9 mouse cellular contexts compared by ENCODE assay signal in genomic region chr10:19850544-19850997, GRCm38 (mm10). TPM values are rescaled to one million over a fixed set of nuclear protein-coding genes. Genes with fewer than 3 reads are reported as not detected.
DNase-seq lines count a peak whose midpoint lies in the region; ATAC-seq and TF ChIP-seq lines count a peak whose summit lies in the region.
"Had no signal": no experiment of that assay in that cellular context is flagged by ENCODE, and none has a peak within 500 bp of the region (broad histone marks: within the 10 kb centered on the region; RNA-seq: fewer than 3 reads in every experiment).

No protein-coding gene starts in this region.

- WGBS in spleen, adult 2 months: 1% methylated on average over 36 of the region's 36 CpGs
- under 1% methylated on average over 36 of the region's 36 CpGs for WGBS in heart, embryonic 12.5 days
- under 1% methylated on average over 36 of the region's 36 CpGs for WGBS in limb, embryonic 11.5 days
- under 1% methylated on average over 36 of the region's 36 CpGs for WGBS in midbrain, embryonic 15.5 days

- peak overlapping the region; percentile 65 for H3K9ac ChIP-seq in heart, embryonic 12.5 days
- peak overlapping the region; percentile 60 for H3K9ac ChIP-seq in limb, embryonic 11.5 days (ENCODE audit: low read length)
- H3K9ac ChIP-seq in midbrain, embryonic 15.5 days: peak overlapping the region; percentile 29

- no peak overlapping the region for H3K27ac ChIP-seq in spleen, adult 2 months (ENCODE audit: insufficient read depth, low read length)
- no peak overlapping the region for H3K27ac ChIP-seq in heart, embryonic 12.5 days (ENCODE audit: poor library complexity, severe bottlenecking)
- H3K27ac ChIP-seq in limb, embryonic 11.5 days (replicated peaks; ENCODE audit: low read depth, low read length): no peak overlapping the region
- no peak overlapping the region for H3K27ac ChIP-seq in midbrain, embryonic 15.5 days

- DNase-seq in adrenal gland, adult (ENCODE audit: inconsistent age in 2 of 2, low spot score in 1 of 2): peak; percentile 23 to 54
- DNase-seq in adrenal gland, postnatal 4 days (ENCODE audit: low spot score in 2 of 2): no peak
- DNase-seq in spleen, adult 2 months (ENCODE audit: low read depth in 1 of 2, low spot score in 2 of 2): no peak
- no peak for DNase-seq in spleen, postnatal 36 days (ENCODE audit: low spot score in 2 of 2)
- DNase-seq in limb, embryonic 11.5 days (ENCODE audit: low spot score): peak; percentile 68

- peak; percentile 60; the same call in 1 of the 2 replicates for ATAC-seq in heart, embryonic 12.5 days (ENCODE audit: insufficient number of reproducible peaks, low FRiP score)
- ATAC-seq in limb, embryonic 11.5 days (ENCODE audit: insufficient number of reproducible peaks, low FRiP score, low TSS enrichment, low read depth): peak; percentile 40
- peak; percentile 78 for ATAC-seq in midbrain, embryonic 15.5 days (replicated peaks)
- no peak for ATAC-seq in erythroid progenitor cell, adult 5-6 weeks (replicated peaks; ENCODE audit: low FRiP score, poor library complexity, severe bottlenecking)

- no peak for TF ChIP-seq CTCF in spleen, adult 2 months (IDR thresholded peaks at IDR 0.05; ENCODE audit: extremely low read depth, insufficient read depth, insufficient read length, insufficient replicate concordance)

- H3K9me3 ChIP-seq in heart, embryonic 12.5 days (replicated peaks): no peaks in the 10 kb centered on the region
- no peaks in the 10 kb centered on the region for H3K9me3 ChIP-seq in limb, embryonic 11.5 days (ENCODE audit: control insufficient read depth, low read length)
- no peaks in the 10 kb centered on the region for H3K9me3 ChIP-seq in midbrain, embryonic 15.5 days

- no peak for TF ChIP-seq POLR2A in spleen, adult 2 months (IDR thresholded peaks at IDR 0.05; ENCODE audit: low read depth, low read length)

- H3K4me2 ChIP-seq in heart, embryonic 12.5 days: peak overlapping the region; percentile 98
- peak overlapping the region; percentile 88 for H3K4me2 ChIP-seq in limb, embryonic 11.5 days (ENCODE audit: low read depth, severe bottlenecking)
- peak overlapping the region; percentile 99 for H3K4me2 ChIP-seq in midbrain, embryonic 15.5 days

- no peaks in the 10 kb centered on the region for H3K36me3 ChIP-seq in spleen, adult 2 months (ENCODE audit: control insufficient read depth, insufficient read depth, low read length)
- H3K36me3 ChIP-seq in heart, embryonic 12.5 days: no peaks in the 10 kb centered on the region
- H3K36me3 ChIP-seq in limb, embryonic 11.5 days (ENCODE audit: control insufficient read depth, insufficient read depth, low read length): no peaks in the 10 kb centered on the region
- no peaks in the 10 kb centered on the region for H3K36me3 ChIP-seq in midbrain, embryonic 15.5 days (replicated peaks)

- peak overlapping the region; percentile 55; the same call in 1 of the 2 replicates for H3K4me3 ChIP-seq in spleen, adult 2 months (ENCODE audit: extremely low read depth, insufficient read depth, insufficient read length)
- peak overlapping the region; percentile 60 for H3K4me3 ChIP-seq in heart, embryonic 12.5 days
- peak overlapping the region; percentile 41 for H3K4me3 ChIP-seq in limb, embryonic 11.5 days (ENCODE audit: low read depth, low read length)
- H3K4me3 ChIP-seq in midbrain, embryonic 15.5 days: peak overlapping the region; percentile 56

- peaks cover 16% of the 10 kb centered on the region for H3K4me1 ChIP-seq in spleen, adult 2 months (ENCODE audit: control insufficient read depth, insufficient read depth, insufficient read length)
- H3K4me1 ChIP-seq in heart, embryonic 12.5 days (replicated peaks): peaks cover 24% of the 10 kb centered on the region
- H3K4me1 ChIP-seq in limb, embryonic 11.5 days (ENCODE audit: control insufficient read depth, insufficient read depth, low read length): peaks cover 18% of the 10 kb centered on the region; the same call in 1 of the 2 replicates
- peaks cover 36% of the 10 kb centered on the region for H3K4me1 ChIP-seq in midbrain, embryonic 15.5 days

- H3K27me3 ChIP-seq in spleen, adult 2 months (ENCODE audit: control insufficient read depth, insufficient read depth, low read length): peaks cover 23% of the 10 kb centered on the region
- H3K27me3 ChIP-seq in heart, embryonic 12.5 days (replicated peaks): peaks cover 75% of the 10 kb centered on the region
- H3K27me3 ChIP-seq in limb, embryonic 11.5 days (ENCODE audit: control insufficient read depth, insufficient read depth, low read length): peaks cover 41% of the 10 kb centered on the region
- peaks cover 62% of the 10 kb centered on the region for H3K27me3 ChIP-seq in midbrain, embryonic 15.5 days (replicated peaks)

RNA-seq across cellular contexts. Expression of gene Slc35d3, which starts 0.7 kb away (rescaled TPM):
- total RNA-seq in adrenal gland, postnatal 4 days (2021): 10 to 100 TPM; 21.2 to 21.6 TPM
- 2.8 and 3.5 TPM in 2 replicates for polyA plus RNA-seq in spleen, adult 2 months (2012; rRNA removed)
- polyA plus RNA-seq in heart, embryonic 12.5 days (2016; fragmentation: Nextera tagmentation; extraction: Ambion mirVana): 1.8 and 1.9 TPM in 2 replicates
- 0.85 and 0.89 TPM in 2 replicates for polyA plus RNA-seq in limb, embryonic 11.5 days (2014; fragmentation: Nextera tagmentation; extraction: Ambion mirVana)
- 2.2 TPM in 2 replicates for polyA plus RNA-seq in midbrain, embryonic 15.5 days (2015; fragmentation: Nextera tagmentation; extraction: Ambion mirVana)
- total RNA-seq in erythroid progenitor cell, adult 5-6 weeks (2015; ENCODE audit: low replicate concordance): not detected in 2 replicates
- not detected in 2 replicates for total RNA-seq in erythroid progenitor cell, adult 5-6 weeks (2017; ENCODE audit: low replicate concordance)
- total RNA-seq: heart, postnatal 36 days had no signal

RNA-seq across cellular contexts. Expression of gene Pex7, which starts 56.9 kb away (rescaled TPM):
- 10 to 100 TPM; 40.6 to 41.3 TPM for total RNA-seq in adrenal gland, postnatal 4 days (2021)
- 14.9 and 22.5 TPM in 2 replicates for polyA plus RNA-seq in spleen, adult 2 months (2012; rRNA removed)
- polyA plus RNA-seq in heart, embryonic 12.5 days (2016; fragmentation: Nextera tagmentation; extraction: Ambion mirVana): 35.4 and 36.4 TPM in 2 replicates
- 18.0 and 23.3 TPM in 2 replicates for polyA plus RNA-seq in limb, embryonic 11.5 days (2014; fragmentation: Nextera tagmentation; extraction: Ambion mirVana)
- polyA plus RNA-seq in midbrain, embryonic 15.5 days (2015; fragmentation: Nextera tagmentation; extraction: Ambion mirVana): 26.8 and 27.4 TPM in 2 replicates
- 1.7 and 20.9 TPM in 2 replicates for total RNA-seq in erythroid progenitor cell, adult 5-6 weeks (2015; ENCODE audit: low replicate concordance)
- total RNA-seq in erythroid progenitor cell, adult 5-6 weeks (2017; ENCODE audit: low replicate concordance): 1.4 and 8.9 TPM in 2 replicates

Comparison
In these comparisons a context has a peak if more than half of its experiments do, and no peak if none do; other contexts are left out.
1. DNase-seq: peak in adrenal gland, adult (2 of 2) and limb, embryonic 11.5 days (single experiment); none in adrenal gland, postnatal 4 days (0 of 2), spleen, adult 2 months (0 of 2) and spleen, postnatal 36 days (0 of 2).
2. Peak in every context shown above with its lines, with median percentiles within 50 percentile points of each other: H3K4me3 ChIP-seq, H3K4me2 ChIP-seq and H3K9ac ChIP-seq.